In the genomic region with DNA sequence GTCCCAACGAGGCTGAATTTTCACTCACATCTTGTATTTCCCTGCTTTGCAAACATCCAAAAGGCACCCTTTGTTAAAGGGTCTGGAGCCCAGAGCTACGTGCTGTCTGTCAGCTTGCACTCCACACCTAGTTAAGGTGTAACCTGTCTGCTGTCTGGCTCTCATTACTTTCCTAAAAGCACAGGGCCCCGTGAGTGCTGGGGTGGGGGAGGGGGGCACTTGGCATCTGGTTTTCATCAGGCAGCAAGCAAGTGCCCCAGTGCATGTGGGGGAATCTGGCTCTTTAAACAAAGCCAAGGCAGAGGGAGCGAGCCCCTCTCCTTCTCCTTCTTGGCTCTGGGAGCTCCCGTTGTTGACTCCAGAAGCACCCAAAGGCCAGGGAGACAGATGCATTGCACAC, we compare ENCODE assay signal across 10 mouse cellular contexts. TPM values are rescaled to one million over a fixed set of nuclear protein-coding genes. Genes with fewer than 3 reads are reported as not detected.
DNase-seq lines count a peak whose midpoint lies in the region; ATAC-seq and TF ChIP-seq lines count a peak whose summit lies in the region.
"Had no signal": no experiment of that assay in that cellular context is flagged by ENCODE, and none has a peak within 500 bp of the region (broad histone marks: within the 10 kb centered on the region; RNA-seq: fewer than 3 reads in every experiment).

No protein-coding gene starts in this region.

- TF ChIP-seq EP300 in heart, adult 2 months (IDR thresholded peaks at IDR 0.05; ENCODE audit: insufficient read depth, low read depth, low read length) = no peak

- WGBS in heart, embryonic 11.5 days (ENCODE audit: insufficient replicate concordance) = 11% methylated on average over 5 of the region's 5 CpGs
- 53% methylated on average over 5 of the region's 5 CpGs for WGBS in heart, adult 2 months
- WGBS in lung, embryonic 15.5 days = 22% methylated on average over 5 of the region's 5 CpGs
- WGBS in intestine, embryonic 16.5 days = 34% methylated on average over 5 of the region's 5 CpGs
- WGBS in stomach, embryonic 16.5 days = 22% methylated on average over 5 of the region's 5 CpGs

- H3K27ac ChIP-seq in heart, embryonic 11.5 days (ENCODE audit: low read depth, low read length) = peak overlapping the region; percentile 67
- H3K27ac ChIP-seq in heart, adult 2 months = no peak overlapping the region
- peak overlapping the region; percentile 81 for H3K27ac ChIP-seq in lung, embryonic 15.5 days
- H3K27ac ChIP-seq in intestine, embryonic 16.5 days (ENCODE audit: low read length) = peak overlapping the region; percentile 7; the same call in 1 of the 2 replicates
- H3K27ac ChIP-seq in stomach, embryonic 16.5 days (ENCODE audit: low read length) = peak overlapping the region; percentile 62

- ATAC-seq in heart, embryonic 11.5 days (replicated peaks; ENCODE audit: insufficient number of reproducible peaks, low FRiP score, low TSS enrichment) = 0 out of 2 replicates have a peak, but pooled peaks have one; percentile 16
- ATAC-seq in lung, embryonic 15.5 days (ENCODE audit: borderline replicate concordance, extremely low read depth, low FRiP score, low TSS enrichment) = no peak
- peak; percentile 14; the same call in 1 of the 2 replicates for ATAC-seq in intestine, embryonic 16.5 days
- ATAC-seq in stomach, embryonic 16.5 days (ENCODE audit: insufficient read depth, low FRiP score) = peak; percentile 42; the same call in 1 of the 2 replicates

- H3K36me3 ChIP-seq in heart, embryonic 11.5 days (ENCODE audit: control insufficient read depth, insufficient read depth, low read length) = no peaks in the 10 kb centered on the region
- no peaks in the 10 kb centered on the region for H3K36me3 ChIP-seq in heart, adult 2 months (ENCODE audit: control insufficient read depth, insufficient read depth, low read length)
- no peaks in the 10 kb centered on the region for H3K36me3 ChIP-seq in lung, embryonic 15.5 days
- H3K36me3 ChIP-seq in intestine, embryonic 16.5 days (ENCODE audit: control insufficient read depth, insufficient read depth, low read length) = no peaks in the 10 kb centered on the region
- H3K36me3 ChIP-seq in stomach, embryonic 16.5 days (ENCODE audit: control insufficient read depth, insufficient read depth, low read length) = no peaks in the 10 kb centered on the region

- no peaks in the 10 kb centered on the region for H3K27me3 ChIP-seq in heart, embryonic 11.5 days (ENCODE audit: control insufficient read depth, insufficient read depth, low read length)
- no peaks in the 10 kb centered on the region for H3K27me3 ChIP-seq in heart, adult 2 months (ENCODE audit: control insufficient read depth, insufficient read depth, low read length)
- no peaks in the 10 kb centered on the region for H3K27me3 ChIP-seq in lung, embryonic 15.5 days
- no peaks in the 10 kb centered on the region for H3K27me3 ChIP-seq in intestine, embryonic 16.5 days (replicated peaks; ENCODE audit: control insufficient read depth, insufficient read depth, low read length)
- no peaks in the 10 kb centered on the region for H3K27me3 ChIP-seq in stomach, embryonic 16.5 days (ENCODE audit: control insufficient read depth, insufficient read depth, low read length)

- no peak for TF ChIP-seq CTCF in heart, adult 2 months (IDR thresholded peaks at IDR 0.05)

- no peak for TF ChIP-seq POLR2A in heart, adult 2 months (IDR thresholded peaks at IDR 0.05; ENCODE audit: insufficient read depth, low read depth, low read length)

- intact Hi-C loops in heart, adult 2 months (cut with DNase I) = no loop called here

- H3K9ac ChIP-seq in heart, embryonic 11.5 days (ENCODE audit: low read depth, low read length) = 0 out of 2 replicates have a peak overlapping the region, but pooled peaks have one; percentile 34
- H3K9ac ChIP-seq in heart, adult 2 months (ENCODE audit: low read depth, low read length) = no peak overlapping the region
- H3K9ac ChIP-seq in lung, embryonic 15.5 days = no peak overlapping the region
- 0 out of 2 replicates have a peak overlapping the region, but pooled peaks have one; percentile 12 for H3K9ac ChIP-seq in intestine, embryonic 16.5 days (ENCODE audit: low read depth, low read length)
- 0 out of 2 replicates have a peak overlapping the region, but pooled peaks have one; percentile 24 for H3K9ac ChIP-seq in stomach, embryonic 16.5 days (ENCODE audit: low read length)

- no peak for DNase-seq in heart, adult 2 months
- DNase-seq in lung, adult 18-20 months = no peak
- no peak for DNase-seq in right cerebral cortex, postnatal 36 days (ENCODE audit: low spot score in 2 of 2)
- DNase-seq in natural killer cell, adult 2 months (ENCODE audit: low spot score in 2 of 2) = no peak
- DNase-seq: heart, adult 11 months; lung, postnatal 36 days had no signal

- H3K79me2 ChIP-seq in heart, adult 2 months (replicated peaks; ENCODE audit: control insufficient read depth, insufficient read depth, low read length) = no peaks in the 10 kb centered on the region

- H3K4me1 ChIP-seq in heart, embryonic 11.5 days (ENCODE audit: control insufficient read depth, insufficient read depth, low read length) = peaks cover 81% of the 10 kb centered on the region
- peaks cover 13% of the 10 kb centered on the region for H3K4me1 ChIP-seq in heart, adult 2 months (ENCODE audit: control insufficient read depth, insufficient read depth, low read length)
- peaks cover 73% of the 10 kb centered on the region for H3K4me1 ChIP-seq in lung, embryonic 15.5 days
- peaks cover 61% of the 10 kb centered on the region for H3K4me1 ChIP-seq in intestine, embryonic 16.5 days (ENCODE audit: control insufficient read depth, insufficient read depth, low read length)
- H3K4me1 ChIP-seq in stomach, embryonic 16.5 days (ENCODE audit: control insufficient read depth, insufficient read depth, low read length) = peaks cover 63% of the 10 kb centered on the region

- no peaks in the 10 kb centered on the region for H3K9me3 ChIP-seq in heart, embryonic 11.5 days (replicated peaks; ENCODE audit: control insufficient read depth, low read length)
- no peaks in the 10 kb centered on the region for H3K9me3 ChIP-seq in lung, embryonic 15.5 days
- H3K9me3 ChIP-seq in intestine, embryonic 16.5 days (ENCODE audit: control insufficient read depth, low read length) = no peaks in the 10 kb centered on the region
- no peaks in the 10 kb centered on the region for H3K9me3 ChIP-seq in stomach, embryonic 16.5 days (replicated peaks; ENCODE audit: control insufficient read depth, low read length)

- H3K4me2 ChIP-seq in heart, embryonic 11.5 days = peak overlapping the region; percentile 23
- no peak overlapping the region for H3K4me2 ChIP-seq in lung, embryonic 15.5 days
- no peak overlapping the region for H3K4me2 ChIP-seq in intestine, embryonic 16.5 days (ENCODE audit: low read depth, low read length)
- no peak overlapping the region for H3K4me2 ChIP-seq in stomach, embryonic 16.5 days (ENCODE audit: low read depth, low read length)

- H3K4me3 ChIP-seq in heart, embryonic 11.5 days (ENCODE audit: low read depth, low read length) = no peak overlapping the region
- no peak overlapping the region for H3K4me3 ChIP-seq in heart, adult 2 months
- no peak overlapping the region for H3K4me3 ChIP-seq in lung, embryonic 15.5 days
- H3K4me3 ChIP-seq in intestine, embryonic 16.5 days (ENCODE audit: low read length) = no peak overlapping the region
- no peak overlapping the region for H3K4me3 ChIP-seq in stomach, embryonic 16.5 days (replicated peaks; ENCODE audit: low read length)

RNA-seq across cellular contexts. Expression of gene Igsf3, which starts 18.5 kb away (rescaled TPM):
- 28.1 and 31.3 TPM in 2 replicates for polyA plus RNA-seq in heart, embryonic 11.5 days (2014; fragmentation: Nextera tagmentation; extraction: Ambion mirVana)
- 10 to 100 TPM; 11.4 to 11.8 TPM for total RNA-seq in heart, adult 2 months (2021)
- polyA plus RNA-seq in heart, adult 2 months (2012; rRNA removed) = 3.9 and 6.8 TPM in 2 replicates
- 40.7 and 41.3 TPM in 2 replicates for polyA plus RNA-seq in lung, embryonic 15.5 days (2015; fragmentation: Nextera tagmentation; extraction: Ambion mirVana)
- 17.9 and 19.2 TPM in 2 replicates for polyA plus RNA-seq in intestine, embryonic 16.5 days (2015; fragmentation: Nextera tagmentation; extraction: Ambion mirVana)
- 35.3 and 36.7 TPM in 2 replicates for polyA plus RNA-seq in stomach, embryonic 16.5 days (2015; fragmentation: Nextera tagmentation; extraction: Ambion mirVana)

Comparison
In these comparisons a context has a peak if more than half of its experiments do, and no peak if none do; other contexts are left out.
1. H3K9ac ChIP-seq: peak in heart, embryonic 11.5 days (single experiment), intestine, embryonic 16.5 days (single experiment) and stomach, embryonic 16.5 days (single experiment); none in heart, adult 2 months (single experiment) and lung, embryonic 15.5 days (single experiment).